Mouse (Mus musculus) activated CD4-positive, CD25-positive, alpha-beta regulatory T cell, adult 9 weeks (primary cell): ENCODE data around the gene Il4ra. TPM values are rescaled to one million over a fixed set of nuclear protein-coding genes. Genes with fewer than 3 reads are reported as not detected.

Experiments used
- polyA plus RNA-seq: library from polyadenylated mRNA; unstranded; fragments of 100-300 nt; shearing (Covaris generic); gene quantifications from one replicate; pipeline ENCODE4 v1.2.1, GENCODE M21; 2017

Gene Il4ra
- polyA plus RNA-seq = 224 TPM

DNA sequence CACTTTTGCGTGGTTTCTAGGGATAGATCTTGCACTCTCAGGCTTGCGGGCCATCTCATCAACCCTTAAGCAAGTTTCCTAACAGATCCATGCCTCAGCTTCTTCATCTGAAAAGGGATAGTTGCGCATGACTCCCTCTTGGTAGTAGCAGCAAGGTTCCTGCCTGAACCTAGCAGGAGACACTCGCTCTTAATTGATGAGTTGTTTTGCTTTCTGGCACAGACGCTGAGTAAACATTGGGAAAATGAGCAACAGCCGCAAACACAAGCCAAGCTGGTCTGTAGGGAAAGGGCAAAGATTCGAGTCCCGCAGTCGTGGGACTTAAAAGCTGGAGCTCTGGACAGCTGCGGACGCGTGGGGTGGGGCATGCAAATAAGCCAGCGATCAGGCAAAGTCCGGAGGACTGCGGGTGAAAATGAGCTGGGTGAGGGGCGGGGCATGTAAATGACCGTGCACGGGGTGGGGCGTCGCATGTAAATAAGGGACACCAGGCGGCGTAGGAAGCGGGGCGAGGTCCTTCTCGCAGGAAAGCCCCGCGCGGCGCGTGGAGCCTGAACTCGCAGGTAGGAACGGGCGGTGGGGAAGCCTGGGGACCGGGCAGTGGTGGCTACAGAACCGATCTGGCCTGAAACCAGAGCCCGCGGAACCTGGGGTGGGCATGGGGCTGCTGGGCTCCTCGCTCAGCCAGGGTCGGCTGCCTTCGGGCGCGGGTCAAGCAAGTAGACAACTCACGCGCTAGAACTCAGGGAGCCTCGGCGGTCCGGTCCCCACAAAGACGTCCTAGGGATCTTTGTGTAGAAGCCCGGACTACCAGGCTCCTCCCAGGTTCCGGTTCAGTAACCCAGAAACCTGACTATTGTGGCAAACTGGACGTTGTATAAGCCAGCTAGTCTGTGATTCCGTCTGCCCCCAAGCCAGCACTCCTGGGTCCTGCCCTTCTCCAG lies at the start of gene Il4ra:
Gene Il4ra, plus strand, starts transcription at position 355 of the 944 bp plus-strand sequence.

DNA sequence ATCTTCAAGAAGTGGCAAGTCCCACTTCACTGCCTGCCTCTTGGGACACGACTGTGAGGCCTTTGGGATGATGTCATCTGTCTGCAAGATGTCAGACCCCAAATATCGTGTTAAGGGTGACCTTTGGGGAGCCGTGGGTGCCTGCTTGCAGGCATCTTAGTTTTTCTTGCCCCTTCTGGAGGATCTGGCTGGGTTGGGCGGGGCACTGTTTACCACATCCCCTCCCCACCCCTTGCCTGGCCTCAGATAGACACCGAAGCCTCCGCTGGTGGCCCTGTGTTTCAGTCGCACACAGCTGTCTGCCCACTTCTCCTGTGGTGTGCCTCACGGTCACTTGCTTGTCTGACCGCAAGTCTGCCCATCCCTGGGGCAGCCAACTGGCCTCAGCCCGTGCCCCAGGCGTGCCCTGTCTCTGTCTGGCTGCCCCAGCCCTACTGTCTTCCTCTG lies 51.3 kb downstream of the Il4ra start, which contains the start of gene Il21r:
Gene Il21r, plus strand, starts transcription at position 245 of the 447 bp plus-strand sequence.

Other genes with a start within 250 kb of the Il4ra start
- gene Kdm8, start 107.4 kb upstream of the Il4ra start, polyA plus RNA-seq = 7.2 TPM
- gene Nsmce1, start 60.5 kb upstream of the Il4ra start, polyA plus RNA-seq = 150 TPM
- 392 TPM for gene Il21r, start 51.3 kb downstream of the Il4ra start, polyA plus RNA-seq
- gene Gtf3c1, start 155.7 kb downstream of the Il4ra start, polyA plus RNA-seq = 63.0 TPM
- 9.8 TPM for gene D430042O09Rik, start 155.8 kb downstream of the Il4ra start, polyA plus RNA-seq